Mouse (Mus musculus): ENCODE data around the gene Klf3. TPM values are rescaled to one million over a fixed set of nuclear protein-coding genes. Genes with fewer than 3 reads are reported as not detected.

Gene Klf3
- polyA plus RNA-seq, 1 experiment = 113 TPM

- no peak for DNase-seq
- 77% methylated on average over 4 of the region's 4 CpGs for WGBS
- TF ChIP-seq CTCF (IDR thresholded peaks at IDR 0.05; ENCODE audit: insufficient read depth, low read length) (no peak), POLR2A (IDR thresholded peaks at IDR 0.05; ENCODE audit: borderline replicate concordance, extremely low read depth, low read depth, low read length) (no peak)
These were observed 5.0 kb upstream of the Klf3 start for GRCm38 (mm10) chr5:64798209-64798608.

GRCm38 (mm10) chr5:64801545-64801944 is 1.6 kb upstream of the Klf3 start:
- WGBS = 96% methylated on average over 2 of the region's 2 CpGs
- TF ChIP-seq POLR2A (IDR thresholded peaks at IDR 0.05; ENCODE audit: borderline replicate concordance, extremely low read depth, low read depth, low read length) = no peak
- TF ChIP-seq CTCF (IDR thresholded peaks at IDR 0.05; ENCODE audit: insufficient read depth, low read length) = no peak

More at GRCm38 (mm10) chr5:64798209-64798608, 5.0 kb upstream of the Klf3 start:
- Histone ChIP-seq H3K4me3 (replicated peaks; ENCODE audit: extremely low read depth, low read depth, low read length) (no peak overlapping the region), H3K4me1 (ENCODE audit: control insufficient read depth, insufficient read depth, low read length) (no peaks in the 10 kb centered on the region)

GRCm38 (mm10) chr5:64802143-64802542 is 1.0 kb upstream of the Klf3 start:
- 42% methylated on average over 8 of the region's 8 CpGs for WGBS
- Histone ChIP-seq H3K4me1 (ENCODE audit: control insufficient read depth, insufficient read depth, low read length) (peaks cover 7% of the 10 kb centered on the region; the same call in 1 of the 2 replicates), H3K4me3 (replicated peaks; ENCODE audit: extremely low read depth, low read depth, low read length) (peak overlapping the region; percentile 83)
- no peak for DNase-seq
- no peak for TF ChIP-seq POLR2A (IDR thresholded peaks at IDR 0.05; ENCODE audit: borderline replicate concordance, extremely low read depth, low read depth, low read length)
- no peak for TF ChIP-seq CTCF (IDR thresholded peaks at IDR 0.05; ENCODE audit: insufficient read depth, low read length)

More at GRCm38 (mm10) chr5:64801545-64801944, 1.6 kb upstream of the Klf3 start:
- no peak for DNase-seq
- peaks cover 6% of the 10 kb centered on the region; the same call in 1 of the 2 replicates for H3K4me1 ChIP-seq (ENCODE audit: control insufficient read depth, insufficient read depth, low read length)
- no peak overlapping the region for H3K4me3 ChIP-seq (replicated peaks; ENCODE audit: extremely low read depth, low read depth, low read length)

- peaks cover 14% of the 10 kb centered on the region for H3K4me1 ChIP-seq (ENCODE audit: control insufficient read depth, insufficient read depth, low read length)
- peak overlapping the region; percentile 95 for H3K4me3 ChIP-seq (replicated peaks; ENCODE audit: extremely low read depth, low read depth, low read length)
- TF ChIP-seq POLR2A (IDR thresholded peaks at IDR 0.05; ENCODE audit: borderline replicate concordance, extremely low read depth, low read depth, low read length) (peak; percentile 44; the same call in 1 of the 2 replicates), CTCF (IDR thresholded peaks at IDR 0.05; ENCODE audit: insufficient read depth, low read length) (no peak)
- WGBS = under 1% methylated on average over 64 of the region's 69 CpGs
- DNase-seq = peak; percentile 68
These were observed 703 bp downstream of the Klf3 start for GRCm38 (mm10) chr5:64803720-64804462.

GRCm38 (mm10) chr5:64805131-64805872 is 2.1 kb downstream of the Klf3 start:
- peaks cover 28% of the 10 kb centered on the region for H3K4me1 ChIP-seq (ENCODE audit: control insufficient read depth, insufficient read depth, low read length)
- H3K4me3 ChIP-seq (replicated peaks; ENCODE audit: extremely low read depth, low read depth, low read length) = peak overlapping the region; percentile 95
- TF ChIP-seq POLR2A (IDR thresholded peaks at IDR 0.05; ENCODE audit: borderline replicate concordance, extremely low read depth, low read depth, low read length) (no peak), CTCF (IDR thresholded peaks at IDR 0.05; ENCODE audit: insufficient read depth, low read length) (no peak)
- DNase-seq = no peak
- WGBS = 9% methylated on average over 7 of the region's 7 CpGs

GRCm38 (mm10) chr5:64805873-64806505 is 2.8 kb downstream of the Klf3 start:
- DNase-seq = peak; percentile 72
- TF ChIP-seq CTCF (IDR thresholded peaks at IDR 0.05; ENCODE audit: insufficient read depth, low read length) (no peak), POLR2A (IDR thresholded peaks at IDR 0.05; ENCODE audit: borderline replicate concordance, extremely low read depth, low read depth, low read length) (peak; percentile 50; the same call in 1 of the 2 replicates)
- Histone ChIP-seq H3K4me3 (replicated peaks; ENCODE audit: extremely low read depth, low read depth, low read length) (peak overlapping the region; percentile 95), H3K4me1 (ENCODE audit: control insufficient read depth, insufficient read depth, low read length) (peaks cover 35% of the 10 kb centered on the region)
- WGBS = 4% methylated on average over 7 of the region's 7 CpGs

- no peak for TF ChIP-seq POLR2A (IDR thresholded peaks at IDR 0.05; ENCODE audit: borderline replicate concordance, extremely low read depth, low read depth, low read length)
- TF ChIP-seq CTCF (IDR thresholded peaks at IDR 0.05; ENCODE audit: insufficient read depth, low read length) = no peak
- DNase-seq = no peak
These were observed 3.4 kb downstream of the Klf3 start for GRCm38 (mm10) chr5:64806600-64806999.

GRCm38 (mm10) chr5:64807159-64807558 is 4.0 kb downstream of the Klf3 start:
- H3K4me1 ChIP-seq (ENCODE audit: control insufficient read depth, insufficient read depth, low read length) = peaks cover 35% of the 10 kb centered on the region
- TF ChIP-seq CTCF (IDR thresholded peaks at IDR 0.05; ENCODE audit: insufficient read depth, low read length) (no peak), POLR2A (IDR thresholded peaks at IDR 0.05; ENCODE audit: borderline replicate concordance, extremely low read depth, low read depth, low read length) (no peak)
- DNase-seq = no peak
- H3K4me3 ChIP-seq (replicated peaks; ENCODE audit: extremely low read depth, low read depth, low read length) = no peak overlapping the region
- WGBS = 22% methylated on average over 3 of the region's 3 CpGs

More at GRCm38 (mm10) chr5:64806600-64806999, 3.4 kb downstream of the Klf3 start:
- Histone ChIP-seq H3K4me3 (replicated peaks; ENCODE audit: extremely low read depth, low read depth, low read length) (peak overlapping the region; percentile 95), H3K4me1 (ENCODE audit: control insufficient read depth, insufficient read depth, low read length) (peaks cover 35% of the 10 kb centered on the region)
- WGBS = 22% methylated on average over 2 of the region's 2 CpGs

GRCm38 (mm10) chr5:64807603-64808002 is 4.4 kb downstream of the Klf3 start:
- no peak for DNase-seq
- WGBS = 19% methylated on average over 4 of the region's 4 CpGs
- TF ChIP-seq CTCF (IDR thresholded peaks at IDR 0.05; ENCODE audit: insufficient read depth, low read length) (no peak), POLR2A (IDR thresholded peaks at IDR 0.05; ENCODE audit: borderline replicate concordance, extremely low read depth, low read depth, low read length) (no peak)
- Histone ChIP-seq H3K4me3 (replicated peaks; ENCODE audit: extremely low read depth, low read depth, low read length) (peak overlapping the region; percentile 36), H3K4me1 (ENCODE audit: control insufficient read depth, insufficient read depth, low read length) (peaks cover 36% of the 10 kb centered on the region)
